Mouse (Mus musculus): ENCODE results near the gene Fgfr2. TPM values are rescaled to one million over a fixed set of nuclear protein-coding genes. Genes with fewer than 3 reads are reported as not detected.
"Not testable (repeated sequence)": the region's sequence is repeated elsewhere in the genome, so short reads cannot be mapped to it uniquely, and the experiment has no call there.

Gene Fgfr2
- polyA plus RNA-seq, 1 experiment from 2014 or later: 169 TPM

DNA sequence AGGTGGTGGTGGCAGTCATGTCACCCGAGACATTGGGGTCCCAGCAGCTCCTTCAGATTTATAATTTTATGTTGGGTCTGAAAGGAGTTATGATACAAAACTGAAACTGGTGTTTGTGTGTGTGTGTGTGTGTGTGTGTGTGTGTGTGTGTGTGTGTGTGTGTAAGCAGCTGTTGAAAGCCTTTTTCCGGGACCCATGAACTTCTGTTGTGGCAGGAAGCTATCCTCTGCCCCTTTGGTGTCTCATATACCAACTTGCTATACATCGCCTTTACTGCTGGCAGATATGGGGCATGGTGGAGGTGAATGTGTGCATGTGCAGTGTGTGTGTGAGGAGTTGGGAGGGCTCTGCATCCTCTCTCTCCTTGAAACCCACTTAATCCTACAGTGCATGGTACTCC lies 2049.7 kb downstream of the Fgfr2 start:
- not testable (repeated sequence) for H3K9ac ChIP-seq (replicated peaks; ENCODE audit: low read depth, low read length); H3K4me3 ChIP-seq (ENCODE audit: low read depth, low read length); H3K4me1 ChIP-seq (ENCODE audit: control insufficient read depth, insufficient read depth, low read length); ATAC-seq (ENCODE audit: insufficient number of reproducible peaks, insufficient read depth, low FRiP score, low read depth); H3K36me3 ChIP-seq (ENCODE audit: control insufficient read depth, insufficient read depth, low read length); H3K27ac ChIP-seq (ENCODE audit: low read length); H3K9me3 ChIP-seq (ENCODE audit: control insufficient read depth, low read depth, low read length); H3K27me3 ChIP-seq (ENCODE audit: control insufficient read depth, insufficient read depth, low read length); H3K4me2 ChIP-seq (replicated peaks; ENCODE audit: low read depth, low read length)
- WGBS: 90% methylated on average over 3 of the region's 3 CpGs

DNA sequence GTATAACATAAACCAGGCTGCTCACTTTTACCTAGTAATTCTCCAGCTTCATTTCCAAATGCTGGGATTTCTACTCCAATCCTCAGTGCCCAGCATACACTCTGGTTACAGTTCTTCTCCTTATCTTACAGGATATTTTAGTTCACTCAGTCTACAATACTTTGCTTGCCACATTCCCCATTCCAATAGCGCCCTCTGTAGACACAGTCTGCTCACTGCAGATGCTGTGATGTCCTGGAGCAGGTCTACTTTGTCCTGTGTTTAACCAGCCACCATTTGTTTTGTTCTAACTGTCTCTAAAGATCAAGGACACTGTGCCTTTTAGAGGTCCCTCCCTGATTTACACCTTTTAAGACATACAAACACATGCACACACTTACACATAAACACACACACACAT lies 2055.0 kb downstream of the Fgfr2 start:
- H3K9me3 ChIP-seq (ENCODE audit: control insufficient read depth, low read depth, low read length); ATAC-seq (ENCODE audit: insufficient number of reproducible peaks, insufficient read depth, low FRiP score, low read depth); H3K27ac ChIP-seq (ENCODE audit: low read length); H3K27me3 ChIP-seq (ENCODE audit: control insufficient read depth, insufficient read depth, low read length); H3K9ac ChIP-seq (replicated peaks; ENCODE audit: low read depth, low read length); H3K4me3 ChIP-seq (ENCODE audit: low read depth, low read length); H3K4me2 ChIP-seq (replicated peaks; ENCODE audit: low read depth, low read length); H3K36me3 ChIP-seq (ENCODE audit: control insufficient read depth, insufficient read depth, low read length); H3K4me1 ChIP-seq (ENCODE audit: control insufficient read depth, insufficient read depth, low read length): not testable (repeated sequence)
- WGBS: 6% methylated on average over 1 of the region's 1 CpGs

DNA sequence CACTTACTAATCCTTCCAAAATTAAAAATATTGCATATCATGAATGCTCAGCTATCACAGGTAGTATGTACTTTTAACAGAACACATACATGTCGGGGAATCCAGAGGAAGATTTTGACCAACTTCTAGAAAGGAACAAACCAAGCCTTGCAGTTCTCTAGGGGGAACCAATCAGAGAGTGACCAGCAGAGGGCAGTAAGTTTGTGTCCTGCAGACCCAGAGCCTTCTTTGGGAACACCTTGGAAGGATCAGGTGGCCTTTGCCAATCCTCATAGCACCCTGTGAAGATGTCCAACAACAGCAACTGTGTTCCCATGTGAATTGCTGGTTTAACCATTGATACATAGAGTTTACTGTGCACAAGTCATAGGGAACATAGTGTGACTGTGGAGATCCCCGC lies 2060.6 kb downstream of the Fgfr2 start:
- H3K27me3 ChIP-seq (ENCODE audit: control insufficient read depth, insufficient read depth, low read length): no peaks in the 10 kb centered on the region
- H3K4me3 ChIP-seq (ENCODE audit: low read depth, low read length): no peak overlapping the region
- no peaks in the 10 kb centered on the region for H3K4me1 ChIP-seq (ENCODE audit: control insufficient read depth, insufficient read depth, low read length)
- H3K36me3 ChIP-seq (ENCODE audit: control insufficient read depth, insufficient read depth, low read length): no peaks in the 10 kb centered on the region
- no peak for ATAC-seq (ENCODE audit: insufficient number of reproducible peaks, insufficient read depth, low FRiP score, low read depth)
- no peaks in the 10 kb centered on the region for H3K9me3 ChIP-seq (ENCODE audit: control insufficient read depth, low read depth, low read length)
- H3K4me2 ChIP-seq (replicated peaks; ENCODE audit: low read depth, low read length): no peak overlapping the region
- H3K27ac ChIP-seq (ENCODE audit: low read length): no peak overlapping the region
- no peak overlapping the region for H3K9ac ChIP-seq (replicated peaks; ENCODE audit: low read depth, low read length)
- 89% methylated on average over 2 of the region's 2 CpGs for WGBS

DNA sequence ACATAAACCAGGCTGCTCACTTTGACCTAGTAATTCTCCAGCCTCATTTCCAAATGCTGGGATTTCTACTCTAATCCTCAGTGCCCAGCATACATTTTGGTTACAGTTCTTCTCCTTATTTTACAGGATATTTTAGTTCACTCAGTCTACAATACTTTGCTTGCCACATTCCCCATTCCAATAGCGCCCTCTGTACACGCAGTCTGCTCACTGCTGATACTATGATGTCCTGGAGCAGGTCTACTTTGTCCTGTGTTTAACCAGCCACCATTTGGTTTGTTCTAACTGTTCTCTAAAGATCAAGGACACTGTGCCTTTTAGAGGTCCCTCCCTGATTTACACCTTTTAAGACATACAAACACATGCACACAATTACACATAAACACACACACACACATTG lies 2063.3 kb downstream of the Fgfr2 start:
- H3K9ac ChIP-seq (replicated peaks; ENCODE audit: low read depth, low read length): not testable (repeated sequence)

DNA sequence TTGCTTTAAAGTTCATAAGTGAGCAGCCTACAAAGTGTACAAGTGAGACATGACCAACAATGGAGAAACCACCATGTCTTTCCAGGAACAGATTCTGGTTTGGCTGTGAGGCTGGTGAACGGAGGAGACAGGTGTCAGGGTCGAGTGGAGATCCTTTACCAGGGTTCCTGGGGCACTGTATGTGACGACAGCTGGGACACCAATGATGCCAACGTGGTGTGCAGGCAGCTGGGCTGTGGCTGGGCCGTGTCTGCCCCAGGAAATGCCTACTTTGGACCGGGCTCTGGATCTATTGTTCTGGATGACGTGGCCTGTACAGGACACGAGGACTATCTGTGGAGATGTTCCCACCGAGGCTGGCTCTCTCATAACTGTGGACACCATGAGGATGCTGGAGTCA lies 2065.2 kb downstream of the Fgfr2 start:
- not testable (repeated sequence) for H3K4me1 ChIP-seq (ENCODE audit: control insufficient read depth, insufficient read depth, low read length); ATAC-seq (ENCODE audit: insufficient number of reproducible peaks, insufficient read depth, low FRiP score, low read depth); H3K4me3 ChIP-seq (ENCODE audit: low read depth, low read length); H3K4me2 ChIP-seq (replicated peaks; ENCODE audit: low read depth, low read length); H3K9me3 ChIP-seq (ENCODE audit: control insufficient read depth, low read depth, low read length); H3K9ac ChIP-seq (replicated peaks; ENCODE audit: low read depth, low read length); H3K36me3 ChIP-seq (ENCODE audit: control insufficient read depth, insufficient read depth, low read length); H3K27ac ChIP-seq (ENCODE audit: low read length); H3K27me3 ChIP-seq (ENCODE audit: control insufficient read depth, insufficient read depth, low read length)
- WGBS: 82% methylated on average over 9 of the region's 9 CpGs

More for the DNA sequence above, 2063.3 kb downstream of the Fgfr2 start:
- H3K36me3 ChIP-seq (ENCODE audit: control insufficient read depth, insufficient read depth, low read length); H3K4me1 ChIP-seq (ENCODE audit: control insufficient read depth, insufficient read depth, low read length); H3K9me3 ChIP-seq (ENCODE audit: control insufficient read depth, low read depth, low read length); H3K4me3 ChIP-seq (ENCODE audit: low read depth, low read length); H3K27me3 ChIP-seq (ENCODE audit: control insufficient read depth, insufficient read depth, low read length); ATAC-seq (ENCODE audit: insufficient number of reproducible peaks, insufficient read depth, low FRiP score, low read depth); H3K27ac ChIP-seq (ENCODE audit: low read length); H3K4me2 ChIP-seq (replicated peaks; ENCODE audit: low read depth, low read length): not testable (repeated sequence)
- 64% methylated on average over 2 of the region's 2 CpGs for WGBS

DNA sequence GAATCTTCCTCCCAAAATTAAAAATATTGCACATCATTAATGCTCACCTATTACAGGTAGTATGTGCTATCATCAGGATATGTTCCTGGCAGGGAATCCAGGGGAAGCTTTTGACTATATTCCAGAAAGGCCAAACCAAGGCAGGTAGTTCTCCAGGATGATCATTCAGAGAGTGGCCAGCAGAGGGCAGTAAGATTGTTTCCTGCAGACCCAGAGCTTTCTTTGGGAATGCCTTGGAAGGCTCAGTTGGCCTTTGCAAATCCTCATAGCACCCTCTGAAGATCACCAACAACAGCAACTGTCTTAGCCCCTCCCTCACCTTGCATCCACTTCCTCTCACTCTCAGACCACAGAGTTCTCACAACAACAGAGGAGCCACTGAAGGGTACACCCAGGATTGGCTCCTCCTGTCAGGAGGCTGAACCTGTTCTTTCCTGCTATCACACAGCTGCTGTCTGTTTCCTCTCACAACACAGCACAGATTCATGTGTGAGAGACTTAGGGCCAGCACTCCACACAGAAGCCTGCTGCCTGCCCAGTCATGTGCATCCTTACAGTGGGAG lies 2068.3 kb downstream of the Fgfr2 start:
- Histone ChIP-seq H3K27me3 (ENCODE audit: control insufficient read depth, insufficient read depth, low read length) (no peaks in the 10 kb centered on the region), H3K4me1 (ENCODE audit: control insufficient read depth, insufficient read depth, low read length) (no peaks in the 10 kb centered on the region), H3K27ac (ENCODE audit: low read length) (no peak overlapping the region), H3K4me2 (replicated peaks; ENCODE audit: low read depth, low read length) (no peak overlapping the region), H3K9me3 (ENCODE audit: control insufficient read depth, low read depth, low read length) (no peaks in the 10 kb centered on the region), H3K36me3 (ENCODE audit: control insufficient read depth, insufficient read depth, low read length) (no peaks in the 10 kb centered on the region), H3K9ac (replicated peaks; ENCODE audit: low read depth, low read length) (no peak overlapping the region), H3K4me3 (ENCODE audit: low read depth, low read length) (no peak overlapping the region)
- no peak for ATAC-seq (ENCODE audit: insufficient number of reproducible peaks, insufficient read depth, low FRiP score, low read depth)

DNA sequence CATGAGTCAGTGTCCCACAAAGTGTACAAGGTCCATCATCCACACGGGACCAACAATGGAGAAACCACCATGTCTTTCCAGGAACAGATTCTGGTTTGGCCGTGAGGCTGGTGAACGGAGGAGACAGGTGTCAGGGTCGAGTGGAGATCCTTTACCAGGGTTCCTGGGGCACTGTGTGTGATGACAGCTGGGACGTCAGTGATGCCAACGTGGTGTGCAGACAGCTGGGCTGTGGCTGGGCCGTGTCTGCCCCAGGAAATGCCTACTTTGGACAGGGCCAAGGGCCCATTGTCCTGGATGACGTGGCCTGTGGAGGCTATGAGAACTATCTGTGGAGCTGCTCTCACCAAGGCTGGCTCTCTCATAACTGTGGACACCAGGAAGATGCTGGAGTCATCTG lies 2073.3 kb downstream of the Fgfr2 start:
- H3K4me2 ChIP-seq (replicated peaks; ENCODE audit: low read depth, low read length); H3K27me3 ChIP-seq (ENCODE audit: control insufficient read depth, insufficient read depth, low read length); H3K36me3 ChIP-seq (ENCODE audit: control insufficient read depth, insufficient read depth, low read length); ATAC-seq (ENCODE audit: insufficient number of reproducible peaks, insufficient read depth, low FRiP score, low read depth); H3K9ac ChIP-seq (replicated peaks; ENCODE audit: low read depth, low read length); H3K9me3 ChIP-seq (ENCODE audit: control insufficient read depth, low read depth, low read length); H3K27ac ChIP-seq (ENCODE audit: low read length); H3K4me3 ChIP-seq (ENCODE audit: low read depth, low read length); H3K4me1 ChIP-seq (ENCODE audit: control insufficient read depth, insufficient read depth, low read length): not testable (repeated sequence)
- 86% methylated on average over 8 of the region's 8 CpGs for WGBS

DNA sequence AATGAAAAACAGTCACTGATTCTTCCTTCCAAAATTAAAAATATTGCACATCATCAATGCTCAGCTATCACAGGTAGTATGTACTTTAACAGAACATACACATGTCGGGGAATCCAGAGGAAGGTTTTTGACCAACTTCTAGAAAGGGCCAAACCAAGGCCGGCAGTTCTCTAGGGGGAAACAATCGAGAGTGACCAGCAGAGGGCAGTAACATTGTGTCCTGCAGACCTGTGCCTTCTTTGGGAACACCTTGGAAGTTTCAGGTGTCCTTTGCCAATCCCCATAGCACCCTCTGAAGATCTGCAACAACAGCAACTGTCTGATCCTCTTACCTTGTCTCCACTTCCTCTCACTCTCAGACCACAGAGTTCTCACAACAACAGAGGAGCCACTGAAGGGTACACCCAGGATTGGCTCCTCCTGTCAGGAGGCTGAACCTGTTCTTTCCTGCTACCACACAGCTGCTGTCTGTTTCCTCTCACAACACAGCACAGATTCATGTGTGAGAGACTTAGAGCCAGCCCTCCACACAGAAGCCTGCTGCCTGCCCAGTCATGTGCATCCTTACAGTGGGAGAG lies 2077.8 kb downstream of the Fgfr2 start:
- H3K27me3 ChIP-seq (ENCODE audit: control insufficient read depth, insufficient read depth, low read length); H3K9ac ChIP-seq (replicated peaks; ENCODE audit: low read depth, low read length); ATAC-seq (ENCODE audit: insufficient number of reproducible peaks, insufficient read depth, low FRiP score, low read depth); H3K27ac ChIP-seq (ENCODE audit: low read length); H3K4me1 ChIP-seq (ENCODE audit: control insufficient read depth, insufficient read depth, low read length); H3K36me3 ChIP-seq (ENCODE audit: control insufficient read depth, insufficient read depth, low read length); H3K4me3 ChIP-seq (ENCODE audit: low read depth, low read length); H3K9me3 ChIP-seq (ENCODE audit: control insufficient read depth, low read depth, low read length); H3K4me2 ChIP-seq (replicated peaks; ENCODE audit: low read depth, low read length): not testable (repeated sequence)
- 27% methylated on average over 3 of the region's 3 CpGs for WGBS

DNA sequence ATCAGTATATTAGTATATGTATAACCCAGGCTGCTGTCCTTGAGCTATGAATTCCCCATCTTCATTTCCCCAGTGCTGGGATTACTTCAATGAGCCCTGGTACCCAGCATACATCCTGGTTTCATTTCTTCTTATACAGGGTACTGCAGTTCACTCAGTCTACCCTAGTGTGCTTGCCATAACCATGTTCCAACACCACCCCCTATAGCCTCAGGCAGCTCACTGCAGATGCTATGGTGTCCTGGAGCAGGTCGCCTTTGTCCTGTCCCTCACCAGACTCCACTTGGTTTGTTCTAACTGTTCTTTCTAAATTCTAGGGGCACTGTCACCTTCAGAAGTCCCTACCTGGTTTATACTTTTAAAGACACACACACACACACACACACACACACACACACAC lies 2080.5 kb downstream of the Fgfr2 start:
- H3K9me3 ChIP-seq (ENCODE audit: control insufficient read depth, low read depth, low read length): no peaks in the 10 kb centered on the region
- no peak for ATAC-seq (ENCODE audit: insufficient number of reproducible peaks, insufficient read depth, low FRiP score, low read depth)
- H3K27me3 ChIP-seq (ENCODE audit: control insufficient read depth, insufficient read depth, low read length): no peaks in the 10 kb centered on the region
- H3K9ac ChIP-seq (replicated peaks; ENCODE audit: low read depth, low read length): no peak overlapping the region
- no peak overlapping the region for H3K4me3 ChIP-seq (ENCODE audit: low read depth, low read length)
- no peak overlapping the region for H3K27ac ChIP-seq (ENCODE audit: low read length)
- no peak overlapping the region for H3K4me2 ChIP-seq (replicated peaks; ENCODE audit: low read depth, low read length)
- 62% methylated on average over 1 of the region's 1 CpGs for WGBS
- H3K4me1 ChIP-seq (ENCODE audit: control insufficient read depth, insufficient read depth, low read length): no peaks in the 10 kb centered on the region
- H3K36me3 ChIP-seq (ENCODE audit: control insufficient read depth, insufficient read depth, low read length): no peaks in the 10 kb centered on the region

Measured in stomach, embryonic 14.5 days (tissue).